Mouse (Mus musculus) common myeloid progenitor, adult 5-6 weeks (primary cell): Measurements from ENCODE around the gene Cyp2u1. TPM values are rescaled to one million over a fixed set of nuclear protein-coding genes. Genes with fewer than 3 reads are reported as not detected.

Experiments
- ATAC-seq: replicated peaks from 2 replicates; pipeline ENCODE4 v1.8.0; 2016; ENCODE audit warnings: low read depth, mild to moderate bottlenecking, moderate TSS enrichment, inconsistent platforms; ENCODE audit not compliant: poor library complexity, severe bottlenecking
- total RNA-seq: library from RNA; stranded (forward); fragments of 200-1000, 187-1606 nt; gene quantifications from 2 replicates; pipeline ENCODE4 v1.2.3, GENCODE M21; 2017

The Cyp2u1 gene
- total RNA-seq, 1 experiment from 2014 or later = 0.23 TPM

DNA sequence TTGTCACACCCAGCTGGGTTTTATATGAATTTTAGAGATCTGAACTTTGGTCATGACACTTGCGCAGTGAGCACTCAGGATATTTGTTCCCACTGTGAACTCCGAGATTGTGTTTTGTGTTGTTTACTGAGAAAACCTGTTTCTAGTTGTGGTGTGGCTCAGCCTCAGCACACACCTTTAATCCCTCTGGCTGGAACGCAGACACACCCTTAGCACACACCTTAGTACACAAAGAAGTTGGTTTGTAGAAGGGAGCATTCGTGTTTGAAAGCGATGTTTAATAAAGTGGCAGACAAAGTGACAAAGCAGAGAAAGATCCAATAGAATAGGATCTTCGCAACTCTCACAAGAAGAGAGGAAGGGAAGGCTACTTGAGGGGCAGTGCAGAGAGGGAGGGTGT, 42.6 kb downstream of the Cyp2u1 start:
- no peak for ATAC-seq

DNA sequence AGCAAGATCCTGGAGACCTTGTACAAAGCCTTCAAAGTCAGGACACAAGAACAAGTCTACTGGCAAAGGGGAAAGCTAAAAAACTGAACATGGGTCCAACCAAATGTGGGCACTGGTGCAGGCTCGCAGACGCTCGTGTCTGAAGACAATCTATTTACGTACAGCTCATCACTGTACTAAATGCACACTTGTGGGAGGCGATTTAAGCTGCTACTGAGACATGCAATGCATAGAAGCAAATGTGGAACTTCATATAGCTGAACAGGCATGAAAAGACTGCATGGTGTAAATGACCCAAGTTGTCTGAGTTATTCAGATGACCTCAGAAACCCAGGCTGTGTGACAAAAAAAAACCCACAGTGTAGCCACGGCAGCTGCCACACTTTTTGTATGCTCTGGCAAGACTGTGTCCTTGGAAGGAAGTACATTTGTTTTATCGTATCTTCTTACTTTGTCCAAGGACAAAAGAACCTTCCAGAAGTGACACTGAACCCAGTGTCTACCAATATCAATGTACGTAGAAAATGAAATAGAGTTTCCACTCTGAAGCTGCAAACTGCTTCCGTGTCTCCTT, 43.5 kb downstream of the Cyp2u1 start:
- no peak for ATAC-seq

DNA sequence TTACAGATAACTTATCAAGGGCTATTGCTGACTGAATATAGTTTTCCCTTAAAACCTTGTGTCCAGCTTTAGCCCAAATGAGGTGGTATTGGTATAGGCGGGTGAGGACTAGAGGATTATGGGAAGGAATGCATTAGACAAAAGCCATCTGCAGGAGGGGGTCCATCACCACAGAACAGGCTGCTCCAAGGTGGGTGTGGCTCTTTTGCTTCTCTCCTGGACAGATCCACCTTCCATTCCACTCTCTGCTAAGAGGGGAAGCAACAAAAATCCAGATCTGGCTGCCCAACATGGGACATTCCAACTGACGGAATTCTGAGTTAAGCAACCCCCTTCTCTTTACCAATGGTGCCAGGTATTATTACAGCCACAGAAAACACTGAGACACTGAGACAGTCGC, 44.1 kb downstream of the Cyp2u1 start:
- no peak for ATAC-seq

DNA sequence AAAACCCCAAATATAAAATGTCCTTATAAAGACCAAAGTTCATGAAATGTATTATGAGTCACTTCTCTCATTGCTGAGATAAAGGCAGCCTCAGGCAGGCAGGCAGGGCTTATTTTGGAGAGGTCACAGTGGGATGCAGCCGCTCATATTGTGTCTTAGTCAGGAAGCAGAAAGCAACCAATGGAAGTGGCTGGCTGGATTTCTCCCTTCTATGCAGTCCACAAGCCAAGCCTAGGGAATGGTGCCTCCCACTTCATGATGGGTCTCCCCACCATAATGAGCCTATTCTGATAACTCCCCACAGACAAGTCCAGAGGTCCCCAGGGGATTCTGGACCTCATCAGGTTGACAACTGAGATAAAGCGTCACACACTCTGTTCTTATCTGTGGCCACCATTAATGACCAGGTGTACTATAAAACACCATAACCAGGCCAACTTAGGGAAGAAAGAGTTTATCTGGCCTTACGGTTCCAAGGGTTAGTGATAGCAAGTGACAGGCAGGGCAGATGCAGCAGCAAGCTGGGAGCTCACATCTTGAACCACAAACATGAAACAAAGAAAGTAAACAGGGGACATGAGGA, 47.5 kb downstream of the Cyp2u1 start:
- no peak for ATAC-seq

DNA sequence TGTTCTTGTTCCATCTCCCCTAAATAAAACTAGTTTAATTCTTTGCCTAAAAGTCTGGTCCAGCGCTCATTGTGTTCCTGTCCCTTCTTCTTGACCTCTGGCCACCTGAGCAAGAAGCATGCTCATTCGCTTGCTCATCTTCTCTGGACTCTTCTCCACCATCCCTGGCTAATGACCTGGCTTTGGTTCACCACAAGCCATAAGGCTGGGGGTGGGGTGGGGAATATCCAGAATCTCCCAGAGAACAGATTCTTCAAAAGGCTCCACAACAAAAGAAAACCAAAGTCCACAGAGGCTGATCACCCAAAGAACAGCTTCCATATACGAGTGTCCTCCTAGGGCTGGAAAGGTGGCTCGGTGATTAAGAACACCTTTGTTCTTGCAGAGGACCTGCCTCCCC, 48.0 kb downstream of the Cyp2u1 start:
- no peak for ATAC-seq

DNA sequence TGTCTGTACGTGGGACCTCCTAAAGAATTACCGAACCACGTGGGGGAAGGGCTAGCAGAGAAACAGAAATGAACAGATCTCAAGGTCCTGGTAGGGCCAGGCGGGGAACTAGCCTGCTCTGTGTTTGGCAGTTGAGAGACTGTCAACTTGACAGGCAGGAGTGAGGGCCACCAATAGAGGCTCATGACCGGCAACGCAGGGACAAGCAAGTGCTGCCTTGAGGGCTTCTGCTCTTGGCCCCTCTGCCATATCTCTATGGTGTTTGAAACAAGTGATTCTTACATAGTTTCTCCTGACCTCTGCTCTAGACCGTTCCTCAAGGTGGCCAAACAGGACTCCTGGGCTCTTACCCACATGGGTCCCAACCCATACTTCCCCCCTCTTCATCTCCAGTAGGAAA, 51.4 kb downstream of the Cyp2u1 start:
- ATAC-seq = no peak

DNA sequence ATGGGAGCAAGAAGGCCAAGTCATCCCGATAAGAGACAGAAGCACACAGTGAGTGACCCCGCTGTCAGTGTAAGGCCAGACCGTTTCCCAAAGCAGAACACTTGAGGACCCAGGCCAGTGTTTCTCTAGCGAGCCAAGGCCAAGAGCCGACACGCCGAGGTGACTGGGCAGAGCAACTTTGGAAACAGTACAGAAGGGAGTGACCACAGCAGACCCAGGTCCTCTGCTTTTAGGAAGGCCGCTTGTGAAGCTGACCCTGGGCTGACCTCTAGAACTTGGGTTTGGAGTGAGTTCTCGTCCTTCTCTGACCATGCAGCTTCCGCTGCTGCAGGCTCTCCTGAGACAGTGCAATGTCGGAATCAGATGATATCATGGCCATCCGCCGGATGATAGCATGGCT, 52.0 kb downstream of the Cyp2u1 start:
- no peak for ATAC-seq

DNA sequence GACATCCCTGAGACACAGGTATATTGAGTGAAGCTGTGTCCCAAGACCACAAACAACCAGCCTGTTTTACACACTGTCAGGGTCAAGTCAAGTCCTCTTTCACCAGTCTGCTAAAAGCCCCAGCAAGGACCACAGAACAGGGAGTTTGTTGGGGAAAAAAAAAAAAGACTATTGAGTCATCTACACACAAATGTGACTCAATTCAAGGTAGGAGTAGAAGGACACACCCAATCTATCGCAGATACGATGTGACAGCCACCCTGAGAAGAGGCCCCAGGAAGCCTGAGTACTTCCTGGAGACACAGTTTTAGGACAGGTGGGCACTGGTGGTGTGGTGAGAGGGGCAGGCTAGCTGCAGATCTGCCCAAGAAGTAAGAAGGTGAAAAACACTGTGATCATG, 52.7 kb downstream of the Cyp2u1 start:
- ATAC-seq = no peak

DNA sequence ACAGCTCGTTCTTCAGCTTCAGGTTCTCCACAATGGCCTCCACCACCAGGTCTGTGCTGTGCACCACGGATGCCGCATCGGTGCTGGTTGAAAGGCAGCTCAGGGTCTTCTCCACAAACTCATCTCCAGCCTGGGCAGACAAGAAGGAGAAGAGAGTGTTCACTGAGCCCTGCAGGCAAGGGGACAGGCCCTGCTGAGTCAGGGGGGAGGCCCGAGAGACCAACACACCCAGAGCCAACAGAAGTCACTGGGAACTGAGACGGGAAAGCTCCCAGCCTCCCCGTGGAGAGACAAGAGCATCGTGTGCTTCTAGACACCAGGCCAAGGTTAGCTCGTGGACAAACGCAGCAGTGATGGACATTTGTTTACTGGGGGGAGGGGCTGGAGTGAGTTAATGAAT, 54.6 kb downstream of the Cyp2u1 start:
- ATAC-seq = no peak

DNA sequence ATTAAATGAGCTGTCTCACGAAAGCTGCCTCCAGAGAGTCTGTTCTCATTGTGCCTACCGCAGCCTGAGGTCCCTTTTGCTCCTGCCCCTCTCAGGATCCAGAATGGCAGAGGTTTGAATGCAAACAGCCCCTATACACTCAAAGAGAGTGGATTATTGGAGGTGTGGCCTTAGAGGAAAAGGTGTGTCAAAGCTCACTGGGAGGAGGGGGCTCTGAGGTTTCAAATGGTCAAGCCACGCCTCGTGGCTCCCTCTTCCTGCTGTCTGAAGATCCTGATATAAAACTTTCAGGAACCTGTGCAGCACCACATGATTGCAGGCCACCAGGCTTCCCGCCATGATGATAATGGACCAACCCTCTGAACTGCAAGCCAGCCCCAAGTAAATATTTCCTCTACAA, 55.2 kb downstream of the Cyp2u1 start:
- no peak for ATAC-seq

DNA sequence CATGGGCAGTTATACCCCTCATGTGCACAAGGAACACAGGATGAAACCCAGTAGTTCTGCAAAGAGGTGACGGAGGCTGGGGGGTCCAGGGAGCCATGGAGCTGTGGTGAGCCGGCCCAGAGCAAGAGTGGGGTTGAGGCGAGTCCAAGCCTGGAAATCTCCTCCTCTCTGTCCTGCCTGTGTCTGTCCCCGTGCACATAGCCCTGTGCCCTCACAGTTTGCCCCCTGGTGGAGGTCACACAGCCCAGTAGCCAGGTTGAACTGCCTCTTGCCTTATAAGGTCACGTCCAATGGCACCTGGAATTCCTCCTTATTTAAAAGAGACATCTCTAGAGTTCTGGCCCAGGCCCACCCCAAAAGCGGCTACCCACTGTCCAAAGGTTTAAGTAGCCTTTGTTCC, 55.6 kb downstream of the Cyp2u1 start:
- ATAC-seq = no peak

DNA sequence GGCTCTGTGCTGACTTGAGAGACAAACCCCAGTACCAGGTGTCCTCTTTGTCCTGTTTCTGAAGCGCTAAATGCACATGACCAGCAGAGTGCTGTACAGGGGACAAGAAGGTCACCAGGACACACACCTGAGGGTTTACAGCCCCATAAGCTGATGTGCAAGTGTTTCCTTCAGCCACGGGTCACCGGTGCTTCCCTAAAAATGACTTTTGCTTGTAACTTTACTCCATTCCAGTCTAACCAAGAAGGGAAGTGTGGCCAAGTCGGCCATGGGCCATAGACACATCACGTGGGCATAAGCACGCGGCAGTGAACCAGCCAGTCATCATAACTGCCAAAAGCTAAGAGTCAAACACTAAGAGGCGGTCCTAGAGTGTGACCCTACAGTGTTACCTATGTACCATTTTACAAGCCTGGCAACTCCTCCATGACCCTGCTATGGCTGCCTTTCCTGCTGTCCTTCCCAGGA, 56.4 kb downstream of the Cyp2u1 start:
- ATAC-seq = peak; percentile 19; the same call in 1 of the 2 replicates

DNA sequence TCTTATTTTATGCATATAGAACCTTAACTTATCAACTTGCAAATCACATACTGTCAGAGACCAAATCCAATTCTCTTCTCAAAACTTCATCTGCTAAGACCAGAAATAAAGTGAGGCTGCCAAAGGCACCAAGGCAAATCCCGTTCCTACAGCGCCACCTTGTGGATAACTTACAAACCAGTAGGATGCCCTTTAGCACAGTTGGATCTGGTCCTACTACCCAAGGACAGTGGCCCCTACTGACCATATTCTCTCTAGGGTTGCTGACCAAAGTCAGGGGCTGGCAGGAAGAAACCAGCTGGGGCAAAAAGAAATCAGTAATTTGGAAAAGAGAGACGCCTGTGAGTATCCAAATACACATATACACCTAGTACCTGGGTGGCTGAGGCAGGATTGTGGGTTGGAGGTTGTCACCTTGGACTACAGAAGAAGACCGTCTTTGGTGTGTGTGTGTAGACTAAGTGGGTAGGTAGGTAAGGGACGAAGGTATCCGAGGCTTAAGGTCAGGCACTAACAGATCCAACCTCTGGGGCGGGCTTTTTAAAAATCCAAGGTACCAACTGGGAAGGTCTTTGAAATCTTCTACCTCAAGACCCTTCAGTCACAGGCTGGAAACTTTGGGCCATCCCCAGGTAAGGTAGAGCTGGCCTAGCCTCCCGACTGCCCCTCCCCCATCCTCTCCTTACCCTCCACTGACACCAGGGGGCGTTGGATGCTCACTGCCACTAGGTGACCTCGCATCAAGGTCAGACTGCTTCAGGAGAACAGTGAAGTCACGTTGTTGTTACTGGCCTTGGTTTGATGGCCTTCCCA, 57.1 kb downstream of the Cyp2u1 start:
- ATAC-seq = peak; percentile 87

Other genes with a start within 250 kb of the Cyp2u1 start
- gene Lef1, start 192.8 kb downstream of the Cyp2u1 start, total RNA-seq = not detected in 2 replicates
- 49.8 and 64.4 TPM in 2 replicates for gene Hadh, start 31.1 kb downstream of the Cyp2u1 start, total RNA-seq
- 0.87 and 1.0 TPM in 2 replicates for gene Sgms2, start 188.2 kb upstream of the Cyp2u1 start, total RNA-seq